Mouse (Mus musculus) heart, embryonic 14.5 days (tissue): ENCODE results near the gene Mospd2. TPM values are rescaled to one million over a fixed set of nuclear protein-coding genes. Genes with fewer than 3 reads are reported as not detected.

Experiments
- polyA plus RNA-seq: library from polyadenylated mRNA; unstranded; fragments of >200 nt; fragmentation: Nextera tagmentation; extraction: Ambion mirVana; gene quantifications from 2 replicates; pipeline ENCODE4 v1.2.1, GENCODE M21; 2014

Mospd2 gene
- polyA plus RNA-seq, 1 experiment from 2014 or later: 11.5 TPM

Other genes with a start within 250 kb of the Mospd2 start
- 5.2 and 5.8 TPM in 2 replicates for gene Fancb, start 217 bp upstream of the Mospd2 start, polyA plus RNA-seq
- gene Gm17604, start 24.5 kb upstream of the Mospd2 start, polyA plus RNA-seq: not detected in 2 replicates